Mouse (Mus musculus) T-cell, adult 2 months (primary cell): ENCODE data around the gene Cdk1.
A peak's percentile ranks its signal among the peaks of the same experiment; 100 is the strongest.
"Not testable (repeated sequence)": the region's sequence is repeated elsewhere in the genome, so short reads cannot be mapped to it uniquely, and the experiment has no call there.

Source experiments
- DNase-seq: peaks from one replicate; pipeline ENCODE4 v3.0.0; 2022; ENCODE audit warnings: low spot score

Cdk1 gene

GRCm38 (mm10) chr10:69352212-69353085, at the start of gene Cdk1:
Gene Cdk1, minus strand, starts transcription at chr10:69352938.
- DNase-seq = peak; percentile 85

DNA sequence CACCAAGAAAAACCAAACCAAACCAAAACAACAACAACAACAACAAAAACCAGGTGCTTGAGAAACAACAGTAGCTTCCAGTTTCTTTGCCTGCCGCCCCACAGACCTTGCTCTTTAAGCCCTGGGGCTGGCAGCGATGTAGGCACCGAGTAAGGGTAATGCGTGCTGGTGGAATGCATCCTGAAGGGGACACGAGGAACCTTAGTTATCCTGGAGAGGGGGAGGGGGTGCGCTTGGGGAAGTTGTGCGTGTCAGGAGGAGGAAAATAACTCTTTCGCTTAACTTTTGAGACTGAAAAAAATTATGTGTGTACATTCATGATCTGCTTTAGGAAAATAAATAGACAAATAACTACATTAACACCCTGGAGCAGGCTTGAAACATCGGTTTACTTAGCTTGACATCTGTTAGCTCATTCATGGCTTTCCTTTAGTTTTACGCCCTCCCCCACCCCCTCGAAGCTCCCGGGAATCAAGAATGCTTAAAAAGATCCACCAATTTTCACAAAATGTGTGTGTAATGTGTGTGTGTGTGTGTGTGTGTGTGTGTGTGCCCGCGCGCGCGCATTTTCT, 47.2 kb upstream of the Cdk1 start:
- DNase-seq = no peak

DNA sequence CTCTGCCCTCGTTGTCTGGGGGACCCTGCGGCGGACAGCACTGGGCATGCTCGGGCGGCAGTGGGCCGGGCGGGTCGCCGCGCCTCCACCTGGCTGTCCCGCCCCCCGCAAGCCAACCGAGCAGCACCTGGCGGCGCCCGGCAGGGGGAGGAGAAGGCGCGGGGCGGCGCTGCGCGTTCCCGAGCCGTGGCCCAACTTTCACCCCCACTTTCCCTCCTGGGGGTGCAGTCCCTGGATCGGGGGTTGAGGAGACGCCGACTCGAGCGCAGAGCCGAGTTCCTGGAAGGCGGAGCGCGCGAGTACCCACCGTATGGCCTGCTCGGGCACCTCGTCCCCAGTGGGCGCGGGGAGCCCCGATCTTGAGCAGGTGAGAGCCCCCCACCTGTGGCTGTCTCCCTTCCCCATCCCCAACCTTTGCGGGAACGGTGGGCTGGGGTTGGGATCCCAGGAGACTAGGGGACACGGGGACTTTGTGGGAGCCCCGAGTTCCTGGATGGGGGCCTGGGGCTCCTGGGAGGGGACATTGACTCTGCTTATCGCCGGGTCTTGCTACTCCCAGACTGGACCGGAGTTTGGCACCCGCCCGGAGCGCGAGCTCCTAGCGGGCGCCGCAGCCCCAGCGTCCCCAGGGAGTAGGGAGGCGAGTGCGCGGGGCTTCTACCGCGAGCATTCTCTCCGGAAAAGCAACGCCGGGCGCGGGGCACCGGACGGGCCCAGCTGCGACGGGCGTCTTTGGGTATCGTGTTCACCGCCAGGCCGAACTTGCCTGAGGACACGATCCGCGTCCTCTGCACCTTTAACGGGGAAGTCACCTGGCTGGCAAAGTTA, 46.2 kb upstream of the Cdk1 start, which contains the start of gene Ank3:
Gene Ank3 (plus strand): TSS at position 11 of the 828 bp plus-strand sequence.
- no peak for DNase-seq

GRCm38 (mm10) chr10:69398197-69398762, 45.5 kb upstream of the Cdk1 start:
- DNase-seq = no peak

- DNase-seq = no peak
Measured at GRCm38 (mm10) chr10:69389511-69389910, 36.8 kb upstream of the Cdk1 start.

GRCm38 (mm10) chr10:69386767-69387166, 34.0 kb upstream of the Cdk1 start:
- DNase-seq = no peak

GRCm38 (mm10) chr10:69385136-69385535, 32.4 kb upstream of the Cdk1 start:
- no peak for DNase-seq

- DNase-seq = no peak
Measured at GRCm38 (mm10) chr10:69384640-69385039, 31.9 kb upstream of the Cdk1 start.

GRCm38 (mm10) chr10:69383186-69383585, 30.4 kb upstream of the Cdk1 start:
- no peak for DNase-seq

DNA sequence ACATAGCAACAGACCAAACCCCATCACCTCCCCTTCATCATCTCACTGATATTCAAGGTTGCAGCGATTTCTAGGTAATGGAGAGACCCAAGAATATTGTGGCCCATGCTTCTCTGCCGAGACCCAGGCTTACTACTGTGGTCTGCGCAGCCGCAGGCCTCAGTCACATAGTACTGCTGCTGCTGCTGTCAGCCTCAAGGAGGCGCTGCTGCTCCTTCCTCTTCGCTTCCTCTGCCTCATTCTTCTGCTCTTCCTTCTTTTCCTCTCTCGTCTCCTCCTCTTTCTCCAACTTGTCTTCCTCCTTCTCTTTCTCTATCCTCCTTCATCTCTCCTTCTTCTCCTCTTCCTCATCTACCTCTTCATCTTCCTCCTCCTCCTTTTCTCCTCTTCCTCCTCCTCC, 22.4 kb upstream of the Cdk1 start:
- DNase-seq = no peak

DNA sequence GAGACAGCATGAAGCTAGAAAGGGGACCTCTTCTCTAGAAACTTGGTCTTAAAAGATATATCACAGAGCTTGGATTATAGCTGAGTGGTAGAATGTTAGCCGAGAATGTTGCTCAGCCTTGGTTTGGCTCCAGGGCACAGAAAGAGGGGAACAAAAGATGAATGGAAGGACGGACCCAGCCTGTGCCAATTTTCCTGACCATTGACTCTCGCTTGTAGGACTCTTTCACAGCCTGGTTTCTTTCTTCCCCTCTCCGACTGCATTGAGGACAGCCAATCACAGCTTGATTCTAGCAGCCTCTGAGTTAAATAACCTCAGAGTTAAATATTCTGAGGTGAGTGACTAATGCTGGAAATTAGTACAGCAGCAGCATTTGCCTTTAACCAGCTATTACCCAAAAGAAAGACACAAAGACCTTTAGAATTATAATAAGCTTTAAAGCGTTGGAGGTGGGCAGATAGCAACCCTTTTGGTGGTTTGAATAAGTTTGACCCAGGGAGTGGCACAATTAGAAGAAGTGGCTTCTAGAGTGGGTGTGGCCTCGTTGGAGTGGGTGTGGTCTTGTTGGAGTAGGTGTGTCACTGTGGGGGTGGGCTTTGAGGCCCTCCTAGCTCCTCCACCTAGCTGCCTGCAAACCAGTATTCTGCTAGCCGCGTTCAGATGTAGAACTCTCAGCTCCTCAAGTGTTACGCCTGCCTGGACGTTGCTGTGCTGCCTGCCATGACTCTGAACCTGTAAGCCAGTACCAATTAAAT, 21.2 kb upstream of the Cdk1 start:
- no peak for DNase-seq

GRCm38 (mm10) chr10:69372061-69372460, 19.3 kb upstream of the Cdk1 start:
- no peak for DNase-seq

DNA sequence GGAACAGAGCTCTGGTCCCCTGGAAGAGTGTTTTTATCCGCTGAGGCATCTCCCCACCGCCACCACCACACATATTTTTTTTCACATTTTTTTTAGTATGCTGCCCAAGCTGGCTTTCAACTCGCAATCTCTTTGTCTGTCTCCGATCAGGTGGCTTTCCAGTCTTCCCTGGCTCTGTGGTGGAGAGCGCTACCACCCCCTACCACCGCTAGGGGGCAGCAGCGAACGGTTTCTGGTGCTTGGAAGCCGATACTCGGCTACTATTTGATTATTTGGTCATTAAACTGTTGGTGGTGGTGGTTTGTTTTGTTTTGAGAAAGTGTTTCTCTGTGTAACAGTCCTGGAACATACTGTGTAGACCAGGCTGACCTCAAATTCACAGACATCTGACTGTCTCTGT, 18.7 kb upstream of the Cdk1 start:
- no peak for DNase-seq

GRCm38 (mm10) chr10:69369321-69369720, 16.6 kb upstream of the Cdk1 start:
- DNase-seq = no peak

DNA sequence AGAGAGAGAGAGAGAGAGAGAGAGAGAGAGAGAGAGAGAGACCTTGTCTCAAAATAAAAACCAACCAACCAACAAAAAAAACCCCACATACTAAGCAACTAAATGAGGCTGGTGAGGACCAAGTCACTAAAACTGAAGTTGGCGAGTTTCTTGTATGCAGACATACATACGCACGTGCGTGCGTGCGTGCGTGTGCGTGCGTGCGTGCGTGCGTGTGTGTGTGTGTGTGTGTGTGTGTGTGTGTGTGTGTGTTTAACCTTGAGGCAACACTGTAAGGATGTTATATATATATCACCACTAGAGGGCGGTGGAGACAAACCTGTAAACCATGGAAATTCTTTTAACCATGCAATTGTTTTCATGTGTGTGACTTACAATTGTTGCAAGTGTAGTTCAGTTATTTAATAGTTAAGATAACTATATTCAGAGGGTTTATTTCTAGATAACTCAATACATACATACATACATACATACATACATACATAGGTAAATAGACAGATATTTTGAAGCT, 14.2 kb upstream of the Cdk1 start:
- no peak for DNase-seq

DNA sequence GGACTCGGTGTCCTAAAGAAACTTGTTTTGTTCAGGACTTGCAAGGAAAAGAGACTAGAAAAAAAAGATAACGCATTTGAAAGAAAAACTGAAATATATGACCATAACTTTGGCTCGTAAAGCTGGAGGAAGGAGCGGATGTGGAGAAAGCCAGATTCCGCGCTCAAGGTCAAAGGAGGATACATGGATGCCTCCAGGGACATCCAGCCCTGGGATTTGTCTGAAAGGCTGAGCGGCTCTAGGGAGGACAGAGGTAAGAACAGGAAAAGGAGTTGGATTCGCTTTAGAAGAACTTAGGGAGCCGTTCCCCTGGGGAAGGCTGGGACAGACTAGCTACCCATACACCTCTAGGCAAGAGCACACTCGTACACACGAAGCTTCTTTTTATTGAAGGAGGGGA, 13.5 kb upstream of the Cdk1 start:
- DNase-seq = no peak

DNA sequence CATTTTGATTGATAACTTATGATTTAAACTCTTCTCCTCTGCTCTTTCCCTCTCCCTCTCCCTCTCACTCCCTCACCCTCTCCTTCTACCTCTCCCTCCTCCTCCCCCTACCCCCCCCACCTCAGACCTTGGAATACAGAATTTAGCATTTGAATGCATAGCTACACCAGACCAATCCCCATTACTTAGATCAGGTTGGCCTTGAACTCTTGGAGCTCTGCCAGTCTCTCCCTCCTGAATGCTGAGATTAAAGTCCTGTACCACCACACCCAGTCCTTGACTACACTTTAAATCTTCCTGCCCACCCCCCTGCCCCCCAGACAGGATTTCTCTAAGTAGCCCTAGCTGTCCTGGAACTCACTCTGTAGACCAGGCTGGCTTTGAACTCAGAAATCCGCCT, 6.9 kb upstream of the Cdk1 start:
- DNase-seq = no peak

DNA sequence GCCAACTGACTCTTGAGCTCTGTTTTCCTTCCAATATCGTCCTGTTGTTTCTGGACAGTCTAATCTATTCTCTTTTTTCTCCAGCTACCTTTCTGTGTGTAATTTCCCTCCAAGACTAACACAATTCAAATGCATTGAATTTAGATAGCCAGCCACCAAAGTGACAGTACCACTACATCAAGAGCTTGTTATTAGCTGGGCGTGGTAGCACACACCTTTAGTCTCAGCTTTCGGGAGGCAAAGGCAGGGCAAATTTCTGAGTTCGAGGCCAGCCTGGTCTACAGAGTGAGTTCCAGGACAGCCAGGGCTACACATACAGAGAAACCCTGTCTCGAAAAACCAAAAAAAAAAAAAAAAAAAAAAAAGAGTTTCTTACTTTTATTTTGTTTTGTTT, 345 bp upstream of the Cdk1 start:
- DNase-seq = not testable (repeated sequence)

GRCm38 (mm10) chr10:69351842-69352211, 911 bp downstream of the Cdk1 start:
- no peak for DNase-seq

DNA sequence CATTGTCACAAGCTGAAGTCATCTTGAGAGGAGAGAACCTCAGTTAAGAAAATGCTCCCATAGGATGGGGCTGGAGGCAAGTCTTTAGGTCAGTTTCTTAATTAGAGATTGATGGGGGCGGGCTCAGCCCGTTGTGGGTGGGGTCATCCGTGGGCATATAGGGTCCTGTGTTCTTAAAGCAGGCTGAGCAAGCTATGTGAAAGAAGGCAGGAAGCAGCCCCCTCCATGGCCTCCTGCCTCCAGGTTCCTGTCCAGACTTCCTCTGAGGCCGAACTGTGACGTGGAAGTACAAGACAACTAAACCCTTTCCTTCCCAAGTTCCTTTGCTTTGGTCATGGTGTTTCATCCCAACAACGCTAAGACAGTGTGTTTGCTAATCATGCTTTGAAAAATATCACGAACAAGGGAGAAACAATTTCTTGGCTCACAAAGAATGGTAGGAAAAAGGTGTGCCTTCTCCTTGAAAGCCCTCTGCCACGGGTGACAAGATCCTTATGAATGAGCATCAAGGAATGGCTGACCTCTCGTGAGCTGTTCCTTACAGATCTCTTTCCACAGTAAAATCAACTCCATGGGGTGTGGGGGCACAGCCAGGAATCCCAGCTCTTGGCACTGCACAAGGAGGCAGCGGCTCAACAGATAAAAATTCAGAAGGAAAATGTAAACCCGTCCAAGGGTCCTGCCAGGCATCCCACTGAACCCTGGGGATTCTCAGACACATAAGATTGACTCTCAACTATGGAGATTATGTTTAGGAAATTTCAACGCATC, 1.5 kb downstream of the Cdk1 start:
- no peak for DNase-seq

DNA sequence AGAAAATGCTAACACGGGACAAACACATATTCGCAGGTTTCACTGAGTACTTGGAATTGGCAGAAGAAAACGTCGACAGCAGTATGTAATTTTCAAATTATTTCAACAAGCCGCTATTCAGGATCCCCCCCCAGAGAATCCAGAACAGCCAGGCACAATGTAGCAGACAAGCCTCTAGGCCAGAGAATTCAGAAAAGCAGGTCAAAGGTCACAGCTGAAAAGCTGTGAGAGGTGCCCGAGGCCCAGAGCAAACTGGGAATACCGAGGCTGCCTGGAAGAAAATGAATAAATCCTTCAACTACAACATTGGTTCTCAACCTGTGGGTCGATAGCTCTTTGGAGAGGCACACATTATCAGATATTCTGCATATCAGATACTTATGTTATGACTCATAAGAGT, 4.5 kb downstream of the Cdk1 start:
- no peak for DNase-seq
